Mouse (Mus musculus) heart, embryonic 16.5 days (tissue): ENCODE measurements around the gene Anapc1. TPM values are rescaled to one million over a fixed set of nuclear protein-coding genes. Genes with fewer than 3 reads are reported as not detected.
A peak's percentile ranks its signal among the peaks of the same experiment; 100 is the strongest.

Experiments used
- ATAC-seq: fragments of 200-750 bp; cut with Nextera tagmentation; replicated peaks from 2 replicates; pipeline ENCODE4 v1.8.0; 2017; ENCODE audit warnings: moderate number of reproducible peaks; ENCODE audit not compliant: insufficient read depth, low FRiP score; ENCODE audit errors: extremely low read depth
- H3K27ac ChIP-seq: fragments of 300-500 bp; sonication (generic); 2 replicates; pipeline ENCODE4 v1.5.1; 2014; ENCODE audit warnings: mild to moderate bottlenecking, low read length, control low read depth, moderate library complexity
- H3K27me3 ChIP-seq: fragments of 300-500 bp; sonication (generic); 2 replicates; pipeline ENCODE4 v1.6.1; 2014; ENCODE audit warnings: low read length, mixed read lengths; ENCODE audit not compliant: control insufficient read depth, insufficient read depth
- H3K36me3 ChIP-seq: fragments of 300-500 bp; sonication (generic); 2 replicates; pipeline ENCODE4 v1.6.1; 2014; ENCODE audit not compliant: control insufficient read depth, insufficient read depth
- H3K4me1 ChIP-seq: fragments of 300-500 bp; sonication (generic); 2 replicates; pipeline ENCODE4 v1.6.1; 2014; ENCODE audit warnings: low read length, mixed read lengths; ENCODE audit not compliant: control insufficient read depth, insufficient read depth
- H3K4me2 ChIP-seq: fragments of 300-500 bp; sonication (generic); 2 replicates; pipeline ENCODE4 v1.6.1; 2014; ENCODE audit warnings: low read depth, mild to moderate bottlenecking, control low read depth, low read length
- H3K4me3 ChIP-seq: fragments of 300-500 bp; sonication (generic); 2 replicates; pipeline ENCODE4 v1.5.1; 2014; ENCODE audit warnings: mild to moderate bottlenecking, control low read depth, low read length
- H3K9ac ChIP-seq: fragments of 300-500 bp; sonication (generic); 2 replicates; pipeline ENCODE4 v1.6.1; 2014; ENCODE audit warnings: low read length, control low read depth
- H3K9me3 ChIP-seq: fragments of 300-500 bp; sonication (generic); replicated peaks from 2 replicates; pipeline ENCODE4 v1.6.1; 2016; ENCODE audit warnings: low read length; ENCODE audit not compliant: control insufficient read depth
- WGBS: fragments of 180-500 bp; shearing (Covaris S2); extraction: QIAGEN DNeasy Blood & Tissue Kit; methylation state at CpG from one replicate; pipeline ENCODE4 v1.1.7; 2014; 5-methylcytosine and 5-hydroxymethylcytosine counted together
- polyA plus RNA-seq: library from polyadenylated mRNA; unstranded; fragments of >200 nt; fragmentation: Nextera tagmentation; extraction: Ambion mirVana; gene quantifications from 2 replicates; pipeline ENCODE4 v1.2.1, GENCODE M21; 2015

The Anapc1 gene
- polyA plus RNA-seq, 1 experiment from 2014 or later, result 32.8 TPM

DNA sequence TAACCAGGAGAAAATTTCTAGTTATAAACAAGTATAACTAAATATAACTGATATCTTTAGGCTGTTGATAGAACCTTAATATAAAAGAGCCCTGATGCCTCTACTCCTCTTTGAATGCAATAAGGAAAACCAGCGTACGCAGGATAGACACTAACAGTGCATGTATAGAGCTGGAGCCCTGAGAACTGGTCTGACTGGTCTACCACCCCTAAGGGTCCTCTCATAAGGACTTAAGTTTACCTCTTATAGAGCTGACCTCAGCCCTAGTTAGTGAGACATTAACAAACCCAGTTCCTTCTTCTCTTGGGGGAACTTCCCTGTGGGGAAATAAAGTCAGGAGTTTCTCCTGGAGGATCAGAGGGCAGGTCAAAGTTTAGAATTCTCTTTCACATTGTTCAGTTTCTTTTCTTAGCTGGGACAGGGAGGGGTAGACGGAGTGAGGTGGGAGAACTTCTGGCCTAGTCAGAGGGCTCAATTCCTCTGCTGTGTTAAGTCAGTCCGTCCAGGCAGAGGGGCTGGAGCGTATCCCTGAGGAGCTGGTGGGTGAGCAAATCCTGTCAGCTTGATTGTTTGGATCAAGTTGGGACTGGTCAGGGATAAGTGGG lies 35.0 kb upstream of the Anapc1 start:
- no peak for ATAC-seq
- peaks cover 2% of the 10 kb centered on the region; the same call in 1 of the 2 replicates for H3K36me3 ChIP-seq
- H3K27me3 ChIP-seq, result no peaks in the 10 kb centered on the region
- H3K4me1 ChIP-seq, result peaks cover 7% of the 10 kb centered on the region
- no peak overlapping the region for H3K4me2 ChIP-seq
- whole genome bisulfite sequencing, result 86% methylated on average over 5 of the region's 5 CpGs
- no peak overlapping the region for H3K4me3 ChIP-seq
- H3K9ac ChIP-seq, result no peak overlapping the region
- H3K27ac ChIP-seq, result no peak overlapping the region
- no peaks in the 10 kb centered on the region for H3K9me3 ChIP-seq

GRCm38 (mm10) chr2:128719380-128719779 lies 32.2 kb upstream of the Anapc1 start:
- no peak overlapping the region for H3K9ac ChIP-seq
- 85% methylated on average over 2 of the region's 2 CpGs for WGBS
- no peak overlapping the region for H3K4me3 ChIP-seq
- ATAC-seq, result no peak
- H3K4me2 ChIP-seq, result no peak overlapping the region
- peaks cover 2% of the 10 kb centered on the region; the same call in 1 of the 2 replicates for H3K36me3 ChIP-seq
- peaks cover 12% of the 10 kb centered on the region for H3K4me1 ChIP-seq
- no peak overlapping the region for H3K27ac ChIP-seq
- H3K27me3 ChIP-seq, result no peaks in the 10 kb centered on the region
- H3K9me3 ChIP-seq, result no peaks in the 10 kb centered on the region

GRCm38 (mm10) chr2:128715979-128716378 lies 28.8 kb upstream of the Anapc1 start:
- H3K9me3 ChIP-seq, result no peaks in the 10 kb centered on the region
- peaks cover 2% of the 10 kb centered on the region; the same call in 1 of the 2 replicates for H3K36me3 ChIP-seq
- WGBS, result 96% methylated on average over 1 of the region's 1 CpGs
- no peaks in the 10 kb centered on the region for H3K27me3 ChIP-seq
- H3K9ac ChIP-seq, result no peak overlapping the region
- H3K4me3 ChIP-seq, result no peak overlapping the region
- H3K27ac ChIP-seq, result no peak overlapping the region
- no peak for ATAC-seq
- no peak overlapping the region for H3K4me2 ChIP-seq
- H3K4me1 ChIP-seq, result peaks cover 18% of the 10 kb centered on the region

- H3K9ac ChIP-seq, result no peak overlapping the region
- no peak for ATAC-seq
- no peaks in the 10 kb centered on the region for H3K9me3 ChIP-seq
- H3K27me3 ChIP-seq, result no peaks in the 10 kb centered on the region
- H3K4me3 ChIP-seq, result no peak overlapping the region
- H3K27ac ChIP-seq, result no peak overlapping the region
- 75% methylated on average over 7 of the region's 7 CpGs for WGBS
- H3K4me1 ChIP-seq, result peaks cover 18% of the 10 kb centered on the region
- no peak overlapping the region for H3K4me2 ChIP-seq
- no peaks in the 10 kb centered on the region for H3K36me3 ChIP-seq
Observed at GRCm38 (mm10) chr2:128714724-128715241, 27.6 kb upstream of the Anapc1 start.

GRCm38 (mm10) chr2:128713548-128714003 lies 26.4 kb upstream of the Anapc1 start:
- Histone ChIP-seq H3K36me3 (no peaks in the 10 kb centered on the region), H3K4me3 (no peak overlapping the region), H3K9me3 (no peaks in the 10 kb centered on the region), H3K27me3 (no peaks in the 10 kb centered on the region), H3K4me2 (no peak overlapping the region), H3K4me1 (peaks cover 18% of the 10 kb centered on the region), H3K27ac (no peak overlapping the region; the same call in 1 of the 2 replicates), H3K9ac (no peak overlapping the region)
- WGBS, result 68% methylated on average over 5 of the region's 5 CpGs
- no peak for ATAC-seq

- Histone ChIP-seq H3K4me3 (no peak overlapping the region), H3K4me2 (no peak overlapping the region), H3K36me3 (no peaks in the 10 kb centered on the region), H3K9ac (no peak overlapping the region), H3K27ac (no peak overlapping the region), H3K9me3 (no peaks in the 10 kb centered on the region), H3K4me1 (peaks cover 16% of the 10 kb centered on the region), H3K27me3 (no peaks in the 10 kb centered on the region)
- no peak for ATAC-seq
- WGBS, result 62% methylated on average over 6 of the region's 6 CpGs
Observed at GRCm38 (mm10) chr2:128712940-128713339, 25.7 kb upstream of the Anapc1 start.

- Histone ChIP-seq H3K9ac (no peak overlapping the region), H3K4me2 (no peak overlapping the region), H3K27ac (no peak overlapping the region), H3K27me3 (no peaks in the 10 kb centered on the region), H3K9me3 (no peaks in the 10 kb centered on the region), H3K4me1 (peaks cover 7% of the 10 kb centered on the region), H3K36me3 (no peaks in the 10 kb centered on the region), H3K4me3 (no peak overlapping the region)
- ATAC-seq, result no peak
- WGBS, result 79% methylated on average over 6 of the region's 6 CpGs
Observed at GRCm38 (mm10) chr2:128710609-128711008, 23.4 kb upstream of the Anapc1 start.

- Histone ChIP-seq H3K27ac (no peak overlapping the region), H3K9ac (no peak overlapping the region), H3K4me3 (no peak overlapping the region), H3K27me3 (no peaks in the 10 kb centered on the region), H3K9me3 (no peaks in the 10 kb centered on the region), H3K4me1 (peaks cover 5% of the 10 kb centered on the region; the same call in 1 of the 2 replicates), H3K4me2 (no peak overlapping the region), H3K36me3 (no peaks in the 10 kb centered on the region)
- 56% methylated on average over 6 of the region's 6 CpGs for WGBS
- ATAC-seq, result no peak
Observed at GRCm38 (mm10) chr2:128709264-128709663, 22.1 kb upstream of the Anapc1 start.

DNA sequence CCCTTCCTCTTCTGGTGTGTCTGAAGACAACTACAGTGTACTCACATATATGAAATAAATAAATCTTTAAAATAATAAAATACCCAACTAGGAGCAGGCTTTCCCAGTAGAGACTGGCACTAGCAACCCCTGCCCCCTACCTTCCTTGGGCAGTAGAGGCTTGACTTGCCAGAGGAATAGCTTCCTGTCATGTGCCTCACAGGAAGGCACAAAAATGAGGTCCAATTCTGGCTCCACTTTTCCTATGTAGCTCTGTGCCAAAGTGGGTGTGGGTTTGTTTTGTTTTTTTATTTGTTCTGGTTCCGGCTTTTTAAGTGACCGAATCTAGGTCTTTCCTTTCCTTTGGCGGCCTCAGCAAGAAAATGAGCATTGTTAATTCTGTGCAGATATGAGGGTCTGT lies 17.3 kb upstream of the Anapc1 start:
- Histone ChIP-seq H3K36me3 (no peaks in the 10 kb centered on the region), H3K27ac (0 out of 2 replicates have a peak overlapping the region, but pooled peaks have one; percentile 12), H3K4me1 (peaks cover 5% of the 10 kb centered on the region), H3K4me2 (no peak overlapping the region), H3K27me3 (no peaks in the 10 kb centered on the region), H3K4me3 (no peak overlapping the region), H3K9me3 (no peaks in the 10 kb centered on the region), H3K9ac (no peak overlapping the region)
- ATAC-seq, result peak; percentile 41; the same call in 1 of the 2 replicates
- WGBS, result 77% methylated on average over 3 of the region's 3 CpGs
